Mouse (Mus musculus) midbrain, embryonic 12.5 days (tissue): ENCODE measurements around the gene Gm14434. TPM values are rescaled to one million over a fixed set of nuclear protein-coding genes. Genes with fewer than 3 reads are reported as not detected.
"Not testable (repeated sequence)": the region's sequence is repeated elsewhere in the genome, so short reads cannot be mapped to it uniquely, and the experiment has no call there.

Source experiments
- ATAC-seq: fragments of 200-750 bp; cut with Nextera tagmentation; 2 replicates; pipeline ENCODE4 v1.8.0; 2017; ENCODE audit warnings: low read depth, moderate TSS enrichment, moderate library complexity; ENCODE audit not compliant: low FRiP score
- H3K27ac ChIP-seq: fragments of 300-500 bp; sonication (generic); replicated peaks from 2 replicates; pipeline ENCODE4 v1.5.1; 2016; ENCODE audit warnings: mild to moderate bottlenecking
- H3K27me3 ChIP-seq: fragments of 300-500 bp; sonication (generic); 2 replicates; pipeline ENCODE4 v1.6.1; 2016; ENCODE audit warnings: mild to moderate bottlenecking
- H3K36me3 ChIP-seq: fragments of 300-500 bp; sonication (generic); 2 replicates; pipeline ENCODE4 v1.6.1; 2016
- H3K4me1 ChIP-seq: fragments of 300-500 bp; sonication (generic); 2 replicates; pipeline ENCODE4 v1.6.1; 2016
- H3K4me2 ChIP-seq: fragments of 300-500 bp; sonication (generic); replicated peaks from 2 replicates; pipeline ENCODE4 v1.6.1; 2016; ENCODE audit warnings: mild to moderate bottlenecking, moderate library complexity
- H3K4me3 ChIP-seq: fragments of 300-500 bp; sonication (generic); 2 replicates; pipeline ENCODE4 v1.5.1; 2016; ENCODE audit warnings: mild to moderate bottlenecking
- H3K9ac ChIP-seq: fragments of 300-500 bp; sonication (generic); replicated peaks from 2 replicates; pipeline ENCODE4 v1.6.1; 2016; ENCODE audit warnings: mild to moderate bottlenecking, moderate library complexity
- H3K9me3 ChIP-seq: fragments of 300-500 bp; sonication (generic); 2 replicates; pipeline ENCODE4 v1.6.1; 2016; ENCODE audit warnings: mild to moderate bottlenecking
- WGBS: fragments of 180-500 bp; shearing (Covaris S2); methylation state at CpG from one replicate; pipeline ENCODE4 v1.1.7; 2016; 5-methylcytosine and 5-hydroxymethylcytosine counted together
- polyA plus RNA-seq: library from polyadenylated mRNA; unstranded; fragments of >200 nt; fragmentation: Nextera tagmentation; extraction: Ambion mirVana; gene quantifications from 2 replicates; pipeline ENCODE4 v1.2.1, GENCODE M21; 2016

Gene Gm14434
- polyA plus RNA-seq, result 4.9 and 23.7 TPM in 2 replicates

DNA sequence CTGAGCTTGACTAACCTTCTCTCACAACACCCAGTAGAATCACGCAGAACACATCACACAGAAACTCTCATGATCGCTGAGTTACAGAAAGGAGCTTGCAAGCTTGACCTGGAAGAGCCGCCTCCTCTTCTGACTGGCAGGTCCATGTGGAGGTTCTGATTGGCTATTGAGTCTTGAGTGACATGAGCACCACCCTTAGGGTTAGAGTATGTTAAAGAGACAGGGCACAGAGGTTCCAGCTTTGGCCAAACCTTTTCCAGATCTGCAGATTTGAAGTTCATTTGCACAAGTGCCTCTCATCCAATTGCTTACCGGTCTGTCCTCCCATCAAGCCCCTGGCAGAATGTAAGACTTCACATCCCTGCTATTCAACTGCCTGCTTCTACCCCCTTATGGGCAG is at the start of gene Gm14434:
Gm14434 (minus strand) TSS at position 101 of the 400 bp plus-strand sequence.
- not testable (repeated sequence) for H3K4me1 ChIP-seq, H3K9ac ChIP-seq, H3K27ac ChIP-seq, H3K36me3 ChIP-seq, H3K4me2 ChIP-seq, H3K27me3 ChIP-seq, H3K9me3 ChIP-seq, H3K4me3 ChIP-seq, ATAC-seq
- no CpG with 5 or more reads among the region's 4 CpGs for WGBS

DNA sequence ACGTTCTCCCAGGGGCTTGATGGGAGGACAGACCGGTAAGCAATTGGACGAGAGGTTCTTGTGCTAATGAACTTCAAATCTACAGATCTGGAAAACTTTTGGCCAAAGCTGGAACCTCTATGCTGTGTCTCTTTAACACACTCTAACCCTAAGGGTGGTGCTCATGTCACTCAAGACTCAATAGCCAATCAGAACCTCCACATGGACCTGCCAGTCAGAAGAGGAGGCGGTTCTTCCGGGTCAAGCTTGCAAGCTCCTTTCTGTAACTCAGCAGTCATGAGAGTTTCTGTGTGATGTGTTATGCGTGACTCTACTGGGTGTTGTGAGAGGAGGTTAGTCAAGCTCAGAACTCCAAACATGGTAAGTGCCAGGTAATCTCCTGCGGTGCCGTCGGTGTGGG is 34.2 kb upstream of the Gm14434 start, which contains the start of gene Zfp967:
Zfp967 (plus strand) TSS at position 301 of the 400 bp plus-strand sequence.
- H3K4me3 ChIP-seq, ATAC-seq, H3K4me2 ChIP-seq, H3K36me3 ChIP-seq, H3K9me3 ChIP-seq, H3K27ac ChIP-seq, H3K9ac ChIP-seq, H3K4me1 ChIP-seq, H3K27me3 ChIP-seq: not testable (repeated sequence)
- no CpG with 5 or more reads among the region's 9 CpGs for WGBS

DNA sequence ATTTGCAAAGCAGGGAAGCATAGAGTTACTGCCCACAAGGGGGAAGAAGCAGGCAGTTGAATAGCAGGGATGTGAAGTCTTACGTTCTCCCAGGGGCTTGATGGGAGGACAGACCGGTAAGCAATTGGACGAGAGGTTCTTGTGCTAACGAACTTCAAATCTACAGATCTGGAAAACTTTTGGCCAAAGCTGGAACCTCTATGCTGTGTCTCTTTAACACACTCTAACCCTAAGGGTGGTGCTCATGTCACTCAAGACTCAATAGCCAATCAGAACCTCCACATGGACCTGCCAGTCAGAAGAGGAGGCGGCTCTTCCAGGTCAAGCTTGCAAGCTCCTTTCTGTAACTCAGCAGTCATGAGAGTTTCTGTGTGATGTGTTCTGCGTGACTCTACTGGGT is 63.3 kb downstream of the Gm14434 start, which contains the start of gene Gm14435:
Gm14435 (plus strand) TSS at position 301 of the 400 bp plus-strand sequence.
- H3K4me2 ChIP-seq, H3K27me3 ChIP-seq, H3K4me1 ChIP-seq, H3K9me3 ChIP-seq, ATAC-seq, H3K27ac ChIP-seq, H3K9ac ChIP-seq, H3K4me3 ChIP-seq, H3K36me3 ChIP-seq: not testable (repeated sequence)
- WGBS, result no CpG with 5 or more reads among the region's 6 CpGs

Other genes starting within 250 kb of the Gm14434 start
- not detected in 2 replicates for gene Gm11009, start 167.3 kb downstream of the Gm14434 start, polyA plus RNA-seq
- gene Gm14435, start 63.2 kb downstream of the Gm14434 start, polyA plus RNA-seq, result 8.8 and 8.9 TPM in 2 replicates
- not detected in 2 replicates for gene Zfp967, start 34.3 kb upstream of the Gm14434 start, polyA plus RNA-seq
- 18.3 and 34.1 TPM in 2 replicates for gene Gm14308, start 149.6 kb upstream of the Gm14434 start, polyA plus RNA-seq
- 9.0 and 9.1 TPM in 2 replicates for gene Zfp973, start 183.7 kb upstream of the Gm14434 start, polyA plus RNA-seq
- gene Gm14305, start 221.5 kb upstream of the Gm14434 start, polyA plus RNA-seq, result 26.1 and 32.1 TPM in 2 replicates